24 mouse cellular contexts compared by ENCODE assay signal in genomic region chr5:51882594-51882993, GRCm38 (mm10).
"Had no signal": no experiment of that assay in that cellular context is flagged by ENCODE, and none has a peak within 500 bp of the region (broad histone marks: within the 10 kb centered on the region; RNA-seq: fewer than 3 reads in every experiment).

No protein-coding gene starts in this region.

- H3K9ac ChIP-seq: heart, embryonic 13.5 days; heart, embryonic 15.5 days; hindbrain, embryonic 13.5 days; hindbrain, embryonic 15.5 days; limb, embryonic 13.5 days; limb, embryonic 15.5 days; liver, embryonic 12.5 days; liver, embryonic 14.5 days had no signal

- H3K27ac ChIP-seq: heart, embryonic 13.5 days; heart, embryonic 15.5 days; hindbrain, embryonic 13.5 days; hindbrain, embryonic 15.5 days; hindbrain, postnatal 0 days; kidney, postnatal 0 days; limb, embryonic 13.5 days; limb, embryonic 15.5 days; liver, embryonic 12.5 days; liver, embryonic 14.5 days had no signal

- H3K4me2 ChIP-seq: heart, embryonic 11.5 days; heart, embryonic 13.5 days; heart, embryonic 15.5 days; hindbrain, embryonic 13.5 days; hindbrain, embryonic 15.5 days; limb, embryonic 13.5 days; limb, embryonic 15.5 days; liver, embryonic 12.5 days had no signal

- ATAC-seq: hindbrain, postnatal 0 days; intestine, embryonic 16.5 days; liver, embryonic 12.5 days had no signal

- H3K4me1 ChIP-seq: heart, embryonic 13.5 days; heart, embryonic 15.5 days; hindbrain, embryonic 15.5 days; limb, embryonic 13.5 days; limb, embryonic 15.5 days; liver, embryonic 12.5 days had no signal

- H3K4me3 ChIP-seq: heart, embryonic 13.5 days; heart, embryonic 15.5 days; hindbrain, embryonic 13.5 days; hindbrain, embryonic 15.5 days; limb, embryonic 13.5 days; limb, embryonic 15.5 days; liver, embryonic 12.5 days had no signal

- DNase-seq: gastrocnemius, postnatal 14 days; gastrocnemius, postnatal 36 days; heart, adult 18-20 months; heart, postnatal 14 days; heart, postnatal 36 days; kidney, adult 11 months; kidney, adult 2 months; kidney, postnatal 14 days; kidney, postnatal 36 days; layer of hippocampus, adult 9-11 months; layer of hippocampus, postnatal 36 days; left cerebral cortex, postnatal 4 days had no signal

- H3K36me3 ChIP-seq: heart, embryonic 13.5 days; heart, embryonic 15.5 days; hindbrain, embryonic 13.5 days; hindbrain, embryonic 15.5 days; limb, embryonic 13.5 days; limb, embryonic 15.5 days; liver, embryonic 12.5 days had no signal

- H3K9me3 ChIP-seq: heart, embryonic 13.5 days; heart, embryonic 15.5 days; hindbrain, embryonic 13.5 days; hindbrain, embryonic 15.5 days; limb, embryonic 13.5 days; limb, embryonic 15.5 days; liver, embryonic 12.5 days had no signal

- H3K27me3 ChIP-seq: heart, embryonic 13.5 days; heart, embryonic 15.5 days; hindbrain, embryonic 13.5 days; hindbrain, embryonic 15.5 days; limb, embryonic 13.5 days; limb, embryonic 15.5 days; liver, embryonic 12.5 days had no signal
